Mouse (Mus musculus) liver, embryonic 14.5 days (tissue): ENCODE data around the gene Olfr283. TPM values are rescaled to one million over a fixed set of nuclear protein-coding genes. Genes with fewer than 3 reads are reported as not detected.

Experiments used
- ATAC-seq: fragments of 200-750 bp; cut with Nextera tagmentation; 2 replicates; pipeline ENCODE4 v1.8.0; 2017; ENCODE audit warnings: moderate number of reproducible peaks, mild to moderate bottlenecking, moderate library complexity; ENCODE audit not compliant: insufficient read depth
- DNase-seq, 3 experiments: peaks; one replicate each; pipeline ENCODE4 v3.0.0-alpha.2; 2012 to 2013; ENCODE audit warnings: low read depth in 3 of 3, low spot score in 3 of 3
- H3K27ac ChIP-seq: fragments of 300-500 bp; sonication (generic); 2 replicates; pipeline ENCODE4 v1.5.1; 2014; ENCODE audit warnings: moderate library complexity, mild to moderate bottlenecking, control low read depth, inconsistent platforms
- H3K27me3 ChIP-seq: fragments of 300-500 bp; sonication (generic); 2 replicates; pipeline ENCODE4 v1.6.1; 2014; ENCODE audit warnings: mild to moderate bottlenecking, low read length, moderate library complexity; ENCODE audit not compliant: control insufficient read depth, insufficient read depth
- H3K36me3 ChIP-seq: fragments of 300-500 bp; sonication (generic); replicated peaks from 2 replicates; pipeline ENCODE4 v1.6.1; 2014; ENCODE audit warnings: low read depth; ENCODE audit not compliant: control insufficient read depth, insufficient read depth
- H3K4me1 ChIP-seq, 2 experiments: fragments of 200-500 bp in 1 of 2; fragments of 300-500 bp in 1 of 2; sonication (generic) in 1 of 2; replicated peaks; 2 replicates each; pipeline ENCODE4 v1.6.1; 2012 to 2014; ENCODE audit warnings: antibody characterized with exemption in 1 of 2, inconsistent platforms in 1 of 2, low read length in 1 of 2; ENCODE audit not compliant: control insufficient read depth in 2 of 2, insufficient read depth in 2 of 2
- H3K4me2 ChIP-seq: fragments of 300-500 bp; sonication (generic); 2 replicates; pipeline ENCODE4 v1.6.1; 2014; ENCODE audit warnings: low read depth, mild to moderate bottlenecking, control low read depth, moderate library complexity
- H3K4me3 ChIP-seq, 2 experiments: fragments of 200-500 bp in 1 of 2; fragments of 300-500 bp in 1 of 2; sonication (generic) in 1 of 2; 2 replicates each; pipeline ENCODE4 v1.5.1; 2012 to 2014; ENCODE audit warnings: low read depth in 2 of 2, low read length in 2 of 2, mild to moderate bottlenecking in 2 of 2, control low read depth in 1 of 2, inconsistent platforms in 1 of 2, moderate library complexity in 1 of 2; ENCODE audit not compliant: insufficient read depth in 1 of 2
- H3K9ac ChIP-seq: fragments of 300-500 bp; sonication (generic); replicated peaks from 2 replicates; pipeline ENCODE4 v1.6.1; 2014; ENCODE audit warnings: mild to moderate bottlenecking, control low read depth, moderate library complexity
- H3K9me3 ChIP-seq: fragments of 300-500 bp; sonication (generic); 2 replicates; pipeline ENCODE4 v1.6.1; 2016; ENCODE audit warnings: low read length, mixed read lengths; ENCODE audit not compliant: control insufficient read depth
- CTCF ChIP-seq: IDR thresholded peaks from 2 replicates; pipeline ENCODE4 v1.5.1; 2016; ENCODE audit warnings: antibody characterized with exemption, low read depth, control low read depth
- EP300 ChIP-seq: IDR thresholded peaks from 2 replicates; pipeline ENCODE4 v1.6.1; 2016; ENCODE audit warnings: antibody characterized with exemption, low read depth
- WGBS: fragments of 180-500 bp; shearing (Covaris S2); extraction: QIAGEN DNeasy Blood & Tissue Kit; methylation state at CpG from one replicate; pipeline ENCODE4 v1.1.7; 2014; ENCODE audit not compliant: insufficient replicate concordance; 5-methylcytosine and 5-hydroxymethylcytosine counted together
- polyA plus RNA-seq, 2 experiments: library from polyadenylated mRNA; depleted of rRNA in 1 of 2; stranded (reverse) in 1 of 2; unstranded in 1 of 2; fragments of >200 nt; fragmentation: Nextera tagmentation in 1 of 2; extraction: Ambion mirVana in 1 of 2; gene quantifications; 2 replicates each; pipeline versions ENCODE4 v1.2.1 to v1.2.3; 2012 to 2014

The Olfr283 gene
- polyA plus RNA-seq (2012; rRNA removed) (not detected in 2 replicates), polyA plus RNA-seq (2014; fragmentation: Nextera tagmentation; extraction: Ambion mirVana) (not detected in 2 replicates)

- no peaks in the 10 kb centered on the region for H3K9me3 ChIP-seq
- WGBS, result 67% methylated on average over 6 of the region's 6 CpGs
- H3K36me3 ChIP-seq, result no peaks in the 10 kb centered on the region
- no peak within 1 kb of the TSS for H3K27ac ChIP-seq
- DNase-seq (no peak), ATAC-seq (no peak)
- no peaks in the 10 kb centered on the region for H3K4me1 ChIP-seq
- no peak within 1 kb of the TSS for H3K9ac ChIP-seq
- H3K4me3 ChIP-seq, result no peak within 1 kb of the TSS
- H3K27me3 ChIP-seq, result no peaks in the 10 kb centered on the region
- TF ChIP-seq EP300, result no peak
- H3K4me2 ChIP-seq, result no peak within 1 kb of the TSS
These were observed at the start of gene Olfr283 for GRCm38 (mm10) chr15:98380846-98381245. Olfr283 (minus strand) TSS chr15:98380946.

- Histone ChIP-seq H3K27ac (no peak overlapping the region), H3K4me2 (no peak overlapping the region), H3K4me3 (no peak overlapping the region), H3K36me3 (no peaks in the 10 kb centered on the region), H3K4me1 (no peaks in the 10 kb centered on the region), H3K9ac (no peak overlapping the region), H3K27me3 (no peaks in the 10 kb centered on the region), H3K9me3 (no peaks in the 10 kb centered on the region)
- ATAC-seq (no peak), DNase-seq (no peak)
- no peak for TF ChIP-seq EP300
- TF ChIP-seq CTCF, result no peak
- WGBS, result 71% methylated on average over 7 of the region's 7 CpGs
These were observed 44.4 kb upstream of the Olfr283 start for GRCm38 (mm10) chr15:98425188-98425587.

GRCm38 (mm10) chr15:98424753-98425152 lies 44.0 kb upstream of the Olfr283 start:
- no peak for TF ChIP-seq CTCF
- no peak for TF ChIP-seq EP300
- WGBS, result 51% methylated on average over 6 of the region's 6 CpGs
- ATAC-seq, result no peak

GRCm38 (mm10) chr15:98424326-98424725 lies 43.6 kb upstream of the Olfr283 start:
- no peak for TF ChIP-seq EP300
- ATAC-seq (no peak), DNase-seq (no peak)
- H3K27me3 ChIP-seq, result no peaks in the 10 kb centered on the region
- H3K4me3 ChIP-seq, result no peak overlapping the region
- no peaks in the 10 kb centered on the region for H3K36me3 ChIP-seq
- H3K27ac ChIP-seq, result no peak overlapping the region
- no peak overlapping the region for H3K9ac ChIP-seq
- no peaks in the 10 kb centered on the region for H3K9me3 ChIP-seq
- WGBS, result 59% methylated on average over 14 of the region's 14 CpGs
- no peak overlapping the region for H3K4me2 ChIP-seq
- H3K4me1 ChIP-seq, result no peaks in the 10 kb centered on the region

More at GRCm38 (mm10) chr15:98424753-98425152, 44.0 kb upstream of the Olfr283 start:
- H3K4me2 ChIP-seq, result no peak overlapping the region
- no peaks in the 10 kb centered on the region for H3K9me3 ChIP-seq
- no peak for DNase-seq
- H3K9ac ChIP-seq, result no peak overlapping the region
- H3K36me3 ChIP-seq, result no peaks in the 10 kb centered on the region
- no peak overlapping the region for H3K27ac ChIP-seq
- no peak overlapping the region for H3K4me3 ChIP-seq
- H3K27me3 ChIP-seq, result no peaks in the 10 kb centered on the region
- no peaks in the 10 kb centered on the region for H3K4me1 ChIP-seq

GRCm38 (mm10) chr15:98420897-98421296 lies 40.2 kb upstream of the Olfr283 start:
- WGBS, result 45% methylated on average over 4 of the region's 4 CpGs
- H3K27ac ChIP-seq, result no peak overlapping the region
- no peak overlapping the region for H3K4me2 ChIP-seq
- ATAC-seq (no peak), DNase-seq (no peak)
- no peak overlapping the region for H3K9ac ChIP-seq
- no peaks in the 10 kb centered on the region for H3K9me3 ChIP-seq
- no peak for TF ChIP-seq CTCF
- no peaks in the 10 kb centered on the region for H3K27me3 ChIP-seq
- H3K36me3 ChIP-seq, result no peaks in the 10 kb centered on the region
- no peaks in the 10 kb centered on the region for H3K4me1 ChIP-seq
- no peak overlapping the region for H3K4me3 ChIP-seq
